Mouse (Mus musculus) spleen, adult 2 months (tissue): ENCODE measurements around the gene Pou2f2. TPM values are rescaled to one million over a fixed set of nuclear protein-coding genes. Genes with fewer than 3 reads are reported as not detected.

Experiments
- DNase-seq, 2 experiments: peaks; one replicate each; pipeline versions ENCODE4 v3.0.0 to v3.0.0-alpha.2; 2012 to 2021; ENCODE audit warnings: low spot score in 2 of 2, low read depth in 1 of 2
- H3K27ac ChIP-seq: fragments of 200-500 bp; 2 replicates; pipeline ENCODE4 v1.5.1; 2012; ENCODE audit warnings: low read length, inconsistent platforms; ENCODE audit not compliant: insufficient read depth
- H3K27me3 ChIP-seq: fragments of 200-500 bp; 2 replicates; pipeline ENCODE4 v1.6.1; 2012; ENCODE audit warnings: mild to moderate bottlenecking, moderate library complexity, low read length, inconsistent platforms; ENCODE audit not compliant: control insufficient read depth, insufficient read depth
- H3K36me3 ChIP-seq: fragments of 200-500 bp; 2 replicates; pipeline ENCODE4 v1.6.1; 2012; ENCODE audit warnings: mild to moderate bottlenecking, low read length, inconsistent platforms; ENCODE audit not compliant: control insufficient read depth, insufficient read depth
- H3K4me1 ChIP-seq: fragments of 200-500 bp; 2 replicates; pipeline ENCODE4 v1.6.1; 2011; ENCODE audit warnings: inconsistent platforms; ENCODE audit not compliant: control insufficient read depth, insufficient read depth, insufficient read length
- H3K4me3 ChIP-seq: fragments of 200-500 bp; 2 replicates; pipeline ENCODE4 v1.5.1; 2011; ENCODE audit warnings: mild to moderate bottlenecking, inconsistent platforms; ENCODE audit not compliant: insufficient read depth, insufficient read length; ENCODE audit errors: extremely low read depth
- CTCF ChIP-seq: fragments of 200-500 bp; IDR thresholded peaks from 2 replicates; pipeline ENCODE4 v1.5.1; 2011; ENCODE audit warnings: mild to moderate bottlenecking, inconsistent platforms; ENCODE audit not compliant: insufficient read depth, insufficient read length, insufficient replicate concordance; ENCODE audit errors: extremely low read depth
- POLR2A ChIP-seq: fragments of 200-500 bp; IDR thresholded peaks from 2 replicates; pipeline ENCODE4 v1.6.1; 2011; ENCODE audit warnings: low read depth, low read length, inconsistent platforms
- WGBS: fragments of 180-500 bp; shearing (Covaris S2); methylation state at CpG from one replicate; pipeline ENCODE4 v1.1.7; 2018; 5-methylcytosine and 5-hydroxymethylcytosine counted together
- polyA plus RNA-seq: library from polyadenylated mRNA; depleted of rRNA; stranded (reverse); fragments of >200 nt; gene quantifications from 2 replicates; pipeline ENCODE4 v1.2.3, GENCODE M21; 2012

Gene Pou2f2
- polyA plus RNA-seq, 1 experiment: 61.7 TPM

DNA sequence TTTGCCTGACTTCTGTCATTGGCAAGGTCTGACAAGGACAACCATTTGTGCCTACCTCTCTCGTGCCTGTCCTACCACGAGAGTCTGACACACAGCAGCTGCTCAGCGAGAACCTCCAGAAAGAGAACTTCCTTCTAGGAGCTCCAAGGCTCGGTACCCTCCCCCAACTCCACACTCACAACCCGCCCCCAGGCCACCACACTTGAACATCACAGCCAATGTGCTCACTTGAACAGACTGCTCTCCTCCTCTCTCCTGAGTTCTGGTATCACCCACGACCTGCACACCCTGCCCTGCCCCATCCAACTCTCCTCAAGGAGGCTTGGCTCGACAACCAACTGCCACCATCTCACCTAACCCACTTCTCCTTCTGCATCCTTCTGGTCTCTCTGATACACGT is 115.6 kb downstream of the Pou2f2 start:
- Histone ChIP-seq H3K27ac (no peak overlapping the region), H3K36me3 (no peaks in the 10 kb centered on the region), H3K4me3 (no peak overlapping the region), H3K4me1 (no peaks in the 10 kb centered on the region), H3K27me3 (no peaks in the 10 kb centered on the region)
- no peak for TF ChIP-seq POLR2A
- no peak for TF ChIP-seq CTCF
- WGBS: 62% methylated on average over 8 of the region's 8 CpGs
- no peak for DNase-seq

DNA sequence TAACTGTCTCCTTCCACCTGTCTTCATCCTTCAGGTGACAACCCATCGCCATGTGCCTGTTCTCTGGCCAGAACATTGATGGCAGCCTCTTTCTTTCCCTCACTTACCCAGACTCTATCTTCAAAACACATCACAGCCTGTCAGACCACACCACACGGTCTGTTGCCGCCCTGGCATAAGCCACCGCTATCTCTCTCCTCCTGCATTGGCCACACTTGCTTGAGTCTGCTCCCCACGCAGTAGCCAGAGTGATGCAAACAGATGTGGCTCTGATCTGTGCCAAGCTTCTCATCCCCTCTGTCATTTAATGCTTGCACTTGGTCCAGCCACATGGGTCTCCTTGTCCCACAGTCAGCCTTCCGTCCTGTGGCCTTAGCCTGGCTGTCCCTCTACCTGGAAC is 116.2 kb downstream of the Pou2f2 start:
- 86% methylated on average over 6 of the region's 6 CpGs for WGBS
- H3K36me3 ChIP-seq: no peaks in the 10 kb centered on the region
- no peak overlapping the region for H3K4me3 ChIP-seq
- no peaks in the 10 kb centered on the region for H3K27me3 ChIP-seq
- no peak for TF ChIP-seq CTCF
- TF ChIP-seq POLR2A: no peak
- no peaks in the 10 kb centered on the region for H3K4me1 ChIP-seq
- H3K27ac ChIP-seq: no peak overlapping the region
- DNase-seq: no peak

DNA sequence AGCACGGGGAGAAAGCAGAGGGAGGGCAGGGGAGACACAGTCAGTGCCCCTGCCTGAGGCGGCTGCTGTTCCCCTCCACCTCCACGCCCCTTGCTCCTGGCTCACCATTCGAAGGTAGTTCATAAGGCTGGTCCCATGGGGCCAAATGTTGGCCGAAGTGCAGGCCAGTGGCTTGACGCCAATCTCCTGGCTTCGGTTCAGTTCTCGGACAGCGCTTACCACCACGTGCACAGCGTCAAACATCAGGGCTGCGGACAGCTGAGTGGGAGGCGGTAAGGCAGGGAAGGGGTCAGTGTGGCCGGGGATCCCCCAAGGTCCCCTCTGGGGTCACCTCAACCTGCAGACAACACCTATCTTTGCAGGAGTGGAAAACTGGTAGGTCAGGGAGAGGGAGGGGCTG is 120.7 kb downstream of the Pou2f2 start:
- Histone ChIP-seq H3K4me3 (no peak overlapping the region), H3K36me3 (no peaks in the 10 kb centered on the region), H3K4me1 (no peaks in the 10 kb centered on the region), H3K27ac (no peak overlapping the region), H3K27me3 (no peaks in the 10 kb centered on the region)
- no peak for DNase-seq
- TF ChIP-seq POLR2A (no peak), CTCF (no peak)
- 93% methylated on average over 14 of the region's 14 CpGs for WGBS

DNA sequence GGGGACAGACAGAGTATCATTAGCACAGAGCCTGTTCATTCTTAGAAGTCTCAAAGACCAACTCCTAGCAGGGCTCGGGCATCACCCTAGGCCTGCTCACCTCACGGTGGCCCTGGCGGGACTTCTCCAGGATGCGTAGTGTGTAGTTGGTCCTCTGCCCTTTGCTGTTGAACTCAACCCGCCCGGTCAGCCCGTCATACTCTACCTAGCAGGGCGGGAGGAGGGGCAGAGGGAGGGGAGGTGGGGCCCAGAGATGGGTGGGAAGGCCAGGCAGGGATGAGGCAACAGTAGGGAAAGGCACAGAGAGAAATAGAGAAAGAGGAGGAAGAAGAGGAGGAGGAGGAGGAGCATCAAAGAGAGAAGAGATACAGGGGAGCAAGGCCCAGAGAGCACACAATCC is 121.1 kb downstream of the Pou2f2 start:
- no peak for DNase-seq
- H3K4me3 ChIP-seq: no peak overlapping the region
- WGBS: 89% methylated on average over 8 of the region's 8 CpGs
- TF ChIP-seq POLR2A: no peak
- no peak for TF ChIP-seq CTCF
- H3K27me3 ChIP-seq: no peaks in the 10 kb centered on the region
- H3K27ac ChIP-seq: no peak overlapping the region
- no peaks in the 10 kb centered on the region for H3K36me3 ChIP-seq
- no peaks in the 10 kb centered on the region for H3K4me1 ChIP-seq

DNA sequence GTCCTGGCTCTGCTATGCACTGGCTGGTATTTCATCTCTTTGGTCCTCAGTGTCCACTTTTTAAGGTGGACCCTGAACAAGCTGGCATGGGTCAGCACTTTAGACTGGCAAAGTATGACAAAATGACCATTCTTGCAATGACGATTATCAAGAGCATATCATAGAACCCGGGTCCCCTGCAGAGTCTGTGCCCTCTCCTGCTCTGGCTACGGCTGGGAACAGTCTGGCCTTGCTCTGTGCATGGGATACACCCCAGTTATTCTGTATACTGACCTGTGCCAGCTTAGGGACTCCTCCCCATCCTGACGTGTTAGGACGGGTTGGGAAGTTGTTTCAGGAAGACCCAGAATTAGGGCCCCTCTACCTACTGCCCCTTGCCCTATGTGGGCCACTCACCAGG is 121.6 kb downstream of the Pou2f2 start:
- Histone ChIP-seq H3K27ac (no peak overlapping the region), H3K36me3 (no peaks in the 10 kb centered on the region), H3K27me3 (no peaks in the 10 kb centered on the region), H3K4me3 (no peak overlapping the region), H3K4me1 (no peaks in the 10 kb centered on the region)
- no peak for TF ChIP-seq POLR2A
- TF ChIP-seq CTCF: no peak
- 91% methylated on average over 5 of the region's 5 CpGs for WGBS
- no peak for DNase-seq

DNA sequence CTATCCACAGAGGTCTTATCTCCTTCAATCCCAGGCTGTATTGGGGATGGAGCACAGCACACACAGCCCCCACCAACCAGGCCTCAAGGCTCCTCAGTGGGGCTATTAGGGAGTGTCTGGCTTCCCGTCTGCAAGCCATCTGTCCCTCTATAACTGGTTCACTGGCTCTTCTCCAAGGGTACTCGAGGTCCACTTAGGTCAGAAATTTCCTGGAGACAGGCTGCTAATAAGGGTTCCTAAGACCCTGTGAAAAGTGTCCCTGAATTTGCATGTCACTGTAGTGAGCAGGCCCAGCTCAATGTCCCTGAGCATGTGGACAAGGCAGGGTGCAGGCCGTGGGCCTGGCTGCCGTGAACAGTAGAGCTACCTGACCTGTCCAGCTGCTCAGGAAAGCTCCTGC is 122.6 kb downstream of the Pou2f2 start:
- Histone ChIP-seq H3K4me1 (no peaks in the 10 kb centered on the region), H3K27ac (no peak overlapping the region), H3K36me3 (no peaks in the 10 kb centered on the region), H3K27me3 (no peaks in the 10 kb centered on the region), H3K4me3 (no peak overlapping the region)
- TF ChIP-seq CTCF: no peak
- no peak for TF ChIP-seq POLR2A
- DNase-seq: no peak
- WGBS: 88% methylated on average over 4 of the region's 4 CpGs

DNA sequence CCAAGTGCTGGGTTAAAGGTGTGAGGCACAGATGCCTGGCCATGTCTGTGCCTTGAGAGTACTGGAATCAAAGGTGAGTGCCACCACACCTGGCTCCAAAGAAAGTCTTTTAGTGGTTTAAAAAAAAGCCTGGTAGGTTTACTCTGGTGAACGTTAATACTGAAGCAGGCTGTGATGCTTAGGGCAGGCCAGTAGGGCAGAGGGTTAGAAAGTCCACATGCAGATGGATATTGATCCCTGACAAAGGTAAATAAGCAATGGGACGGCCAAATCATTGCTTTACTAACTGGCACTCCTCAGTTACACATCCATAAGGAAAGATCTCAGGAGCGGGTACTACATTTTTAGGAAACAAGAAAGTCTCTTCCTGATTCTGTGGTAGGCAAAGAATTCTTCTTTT is 126.9 kb downstream of the Pou2f2 start:
- no peak for DNase-seq
- Histone ChIP-seq H3K4me3 (no peak overlapping the region), H3K36me3 (no peaks in the 10 kb centered on the region), H3K27me3 (no peaks in the 10 kb centered on the region), H3K4me1 (no peaks in the 10 kb centered on the region), H3K27ac (no peak overlapping the region)
- TF ChIP-seq POLR2A (no peak), CTCF (no peak)
- 89% methylated on average over 3 of the region's 3 CpGs for WGBS
